Mouse (Mus musculus) small intestine, adult 2 months (tissue): ENCODE results near the gene Socs5.

Source experiments
- CTCF ChIP-seq: fragments of 200-500 bp; IDR thresholded peaks from 2 replicates; pipeline ENCODE4 v1.5.1; 2012; ENCODE audit warnings: low read depth, mild to moderate bottlenecking, control low read depth, inconsistent platforms, low read length, moderate library complexity, mixed read lengths; ENCODE audit not compliant: insufficient replicate concordance, insufficient read length; ENCODE audit errors: extremely low read depth
- POLR2A ChIP-seq: fragments of 200-500 bp; IDR thresholded peaks from 2 replicates; pipeline ENCODE4 v1.6.1; 2012; ENCODE audit warnings: low read depth, mild to moderate bottlenecking, control low read depth, inconsistent platforms, low read length, moderate library complexity

DNA sequence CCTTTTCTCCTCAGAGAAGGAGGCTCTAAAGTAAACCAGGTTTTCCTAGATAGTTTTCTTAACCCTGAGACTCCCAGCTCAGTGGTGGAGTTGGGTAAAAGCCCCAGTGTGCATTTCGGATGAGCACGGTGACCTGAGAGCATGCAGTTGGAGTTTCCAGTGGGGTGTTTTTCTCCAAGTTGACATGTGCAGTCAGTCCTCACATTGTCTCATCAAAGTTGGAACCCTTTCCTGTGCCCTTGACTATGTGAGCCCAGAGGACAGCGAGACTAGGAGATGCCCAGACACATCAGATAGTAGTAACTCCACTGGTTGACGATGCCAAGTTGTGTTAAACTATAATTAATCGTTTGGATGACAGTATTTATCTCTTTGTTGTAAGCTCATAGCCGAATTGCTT is 28.3 kb downstream of the Socs5 start:
- TF ChIP-seq CTCF (no peak), POLR2A (no peak)
